Mouse (Mus musculus) CH12.LX (cell line): ENCODE measurements at regions not wholly inside any gene's neighbourhood (a gene's known extent, or its start where the extent isn't known, plus 50 kb on each side); places are given as distances from the start of the nearest gene placed in this dataset.

Source experiments
- DNase-seq: peaks from one replicate; pipeline ENCODE4 v3.0.0-alpha.2; 2013; ENCODE audit errors: extremely low read depth
- H3K27ac ChIP-seq: 2 replicates; pipeline ENCODE4 v1.5.1; 2012; ENCODE audit warnings: low read depth, mild to moderate bottlenecking, control low read depth, moderate library complexity; ENCODE audit not compliant: insufficient read depth
- H3K27me3 ChIP-seq: replicated peaks from 2 replicates; pipeline ENCODE3; 2012; ENCODE audit warnings: inconsistent platforms
- H3K36me3 ChIP-seq, 2 experiments: replicated peaks in 1 of 2; 2 replicates each; pipeline versions ENCODE3 to v1.6.1; 2012; ENCODE audit warnings: inconsistent platforms in 1 of 2, low read length in 1 of 2, mild to moderate bottlenecking in 1 of 2, mixed read lengths in 1 of 2, moderate library complexity in 1 of 2; ENCODE audit not compliant: control insufficient read depth in 1 of 2, insufficient read depth in 1 of 2
- H3K4me1 ChIP-seq, 2 experiments: 2 replicates each; pipeline ENCODE4 v1.6.1; 2012; ENCODE audit warnings: inconsistent platforms in 1 of 2, moderate library complexity in 1 of 2; ENCODE audit not compliant: insufficient read depth in 2 of 2, control insufficient read depth in 1 of 2
- H3K4me2 ChIP-seq: 2 replicates; pipeline ENCODE4 v1.6.1; 2012; ENCODE audit warnings: low read depth, mild to moderate bottlenecking, control low read depth; ENCODE audit not compliant: poor library complexity, insufficient read depth, severe bottlenecking
- H3K4me3 ChIP-seq, 3 experiments: fragments of 150-350 bp in 1 of 3; sonication (generic) in 1 of 3; replicated peaks in 1 of 3; 2 replicates each; pipeline versions ENCODE3 to v1.5.1; 2011 to 2012; ENCODE audit warnings: low read depth in 2 of 3, low read length in 2 of 3, mild to moderate bottlenecking in 2 of 3, moderate library complexity in 2 of 3, control low read depth in 1 of 3, improper control_type of control experiment in 1 of 3, inconsistent platforms in 1 of 3, mixed read lengths in 1 of 3; ENCODE audit not compliant: poor library complexity in 1 of 3
- H3K79me2 ChIP-seq: replicated peaks from 2 replicates; pipeline ENCODE4 v1.6.1; 2012; ENCODE audit warnings: mild to moderate bottlenecking, moderate library complexity; ENCODE audit not compliant: control insufficient read depth, poor library complexity, insufficient read depth, severe bottlenecking; ENCODE audit errors: extremely low read depth
- H3K9ac ChIP-seq: 2 replicates; pipeline ENCODE4 v1.6.1; 2012; ENCODE audit warnings: low read depth, mild to moderate bottlenecking, control low read depth, moderate library complexity; ENCODE audit not compliant: insufficient read depth
- H3K9me3 ChIP-seq: replicated peaks from 2 replicates; pipeline ENCODE3; 2012; ENCODE audit warnings: low read length, inconsistent platforms, mixed read lengths
- BHLHE40 ChIP-seq: IDR thresholded peaks from 2 replicates; pipeline ENCODE4 v1.6.1; 2011; ENCODE audit warnings: mild to moderate bottlenecking, low read depth, low read length, improper control_type of control experiment
- E2F4 ChIP-seq: IDR thresholded peaks from 2 replicates; pipeline ENCODE4 v1.6.1; 2011; ENCODE audit warnings: low read depth, low read length, improper control_type of control experiment; ENCODE audit not compliant: insufficient replicate concordance
- EP300 ChIP-seq: IDR thresholded peaks from 2 replicates; pipeline ENCODE4 v1.6.1; 2011; ENCODE audit warnings: low read length, improper control_type of control experiment
- IRF4 ChIP-seq: IDR thresholded peaks from 2 replicates; pipeline ENCODE4 v1.6.1; 2014; ENCODE audit warnings: low read depth, mild to moderate bottlenecking, inconsistent platforms, low read length, improper control_type of control experiment
- JUN ChIP-seq: IDR thresholded peaks from 2 replicates; pipeline ENCODE4 v1.6.1; 2011; ENCODE audit warnings: low read depth, mild to moderate bottlenecking, low read length, improper control_type of control experiment, moderate library complexity; ENCODE audit not compliant: insufficient read depth
- MAFK ChIP-seq: IDR thresholded peaks from 2 replicates; pipeline ENCODE4 v1.6.1; 2011; ENCODE audit warnings: low read length, improper control_type of control experiment; ENCODE audit not compliant: insufficient replicate concordance
- MAX ChIP-seq: IDR thresholded peaks from 2 replicates; pipeline ENCODE4 v1.6.1; 2011; ENCODE audit warnings: low read length, improper control_type of control experiment
- MEF2A ChIP-seq: IDR thresholded peaks from 2 replicates; pipeline ENCODE4 v1.6.1; 2014; ENCODE audit warnings: low read depth, mild to moderate bottlenecking, inconsistent platforms, low read length, improper control_type of control experiment, borderline replicate concordance
- MXI1 ChIP-seq: IDR thresholded peaks from 2 replicates; pipeline ENCODE4 v1.6.1; 2011; ENCODE audit warnings: mild to moderate bottlenecking, low read depth, low read length, improper control_type of control experiment
- MYC ChIP-seq: IDR thresholded peaks from 2 replicates; pipeline ENCODE4 v1.6.1; 2011; ENCODE audit warnings: low read depth, mild to moderate bottlenecking, improper control_type of control experiment, low read length
- NRF1 ChIP-seq: IDR thresholded peaks from 2 replicates; pipeline ENCODE4 v1.6.1; 2014; ENCODE audit warnings: low read depth, mild to moderate bottlenecking, inconsistent platforms, low read length, improper control_type of control experiment, moderate library complexity
- PAX5 ChIP-seq: IDR thresholded peaks from 2 replicates; pipeline ENCODE4 v1.6.1; 2012; ENCODE audit warnings: low read length, inconsistent platforms, mixed read lengths
- POLR2A ChIP-seq: IDR thresholded peaks from 2 replicates; pipeline ENCODE4 v1.6.1; 2011; ENCODE audit warnings: low read depth, mild to moderate bottlenecking, improper control_type of control experiment, low read length
- POLR2AphosphoS2 ChIP-seq: IDR thresholded peaks from 2 replicates; pipeline ENCODE4 v1.6.1; 2011; ENCODE audit warnings: low read depth, low read length, improper control_type of control experiment
- RAD21 ChIP-seq: IDR thresholded peaks from 2 replicates; pipeline ENCODE4 v1.6.1; 2011; ENCODE audit warnings: low read depth, mild to moderate bottlenecking, low read length, improper control_type of control experiment, moderate library complexity
- UBTF ChIP-seq: IDR thresholded peaks from 2 replicates; pipeline ENCODE4 v1.6.1; 2012; ENCODE audit warnings: low read depth, mild to moderate bottlenecking, inconsistent platforms, low read length, improper control_type of control experiment, moderate library complexity
- USF2 ChIP-seq: conservative IDR thresholded peaks from 2 replicates; pipeline ENCODE4 v1.6.1; 2011; ENCODE audit warnings: low read depth, low read length, improper control_type of control experiment
- ZKSCAN1 ChIP-seq: IDR thresholded peaks from 2 replicates; pipeline ENCODE4 v1.6.1; 2012; ENCODE audit warnings: low read depth, inconsistent platforms, low read length, improper control_type of control experiment, borderline replicate concordance
- dilution Hi-C: fragments of 300-500 bp; cut with MboI; formaldehyde crosslinking; loops from 2 replicates; pipeline ENCODE4 v1.14.3; 2020; ENCODE audit warnings: low sequenced_read_pairs; ENCODE audit not compliant: extremely low pct_unique_long_range_greater_than_20kb, extremely low pct_ligation_motif_present
- in situ Hi-C: fragments of 300-500 bp; cut with MboI; formaldehyde crosslinking; loops from 3 replicates; pipeline ENCODE4 v1.14.3; 2019; ENCODE audit warnings: low sequenced_read_pairs, low pct_ligation_motif_present, low pct_unique_long_range_greater_than_20kb, mixed read lengths

GRCm38 (mm10) chr8:49395029-49395428, 551.3 kb upstream of the Tenm3 start:
- no peak overlapping the region for H3K4me3 ChIP-seq
- in situ Hi-C loops = no loop called here
- no peak for DNase-seq
- H3K9me3 ChIP-seq = peaks cover 34% of the 10 kb centered on the region
- no peaks in the 10 kb centered on the region for H3K27me3 ChIP-seq
- no peak overlapping the region for H3K27ac ChIP-seq
- no peak overlapping the region for H3K9ac ChIP-seq
- dilution Hi-C loops = no loop called here
- no peaks in the 10 kb centered on the region for H3K4me1 ChIP-seq
- no peak overlapping the region for H3K4me2 ChIP-seq
- H3K36me3 ChIP-seq = no peaks in the 10 kb centered on the region
- TF ChIP-seq MAFK (no peak), NRF1 (no peak), MAX (no peak), MXI1 (no peak), PAX5 (no peak), POLR2A (no peak), UBTF (no peak), IRF4 (no peak), MEF2A (no peak), EP300 (no peak), JUN (no peak), MYC (no peak), POLR2AphosphoS2 (no peak)
- no peaks in the 10 kb centered on the region for H3K79me2 ChIP-seq

- Histone ChIP-seq H3K27me3 (no peaks in the 10 kb centered on the region), H3K36me3 (no peaks in the 10 kb centered on the region), H3K9ac (no peak overlapping the region), H3K9me3 (peaks cover 35% of the 10 kb centered on the region), H3K27ac (no peak overlapping the region), H3K4me2 (no peak overlapping the region), H3K79me2 (no peaks in the 10 kb centered on the region), H3K4me3 (no peak overlapping the region), H3K4me1 (no peaks in the 10 kb centered on the region)
- in situ Hi-C loops (no loop called here), dilution Hi-C loops (no loop called here)
- DNase-seq = no peak
- TF ChIP-seq ZKSCAN1 = no peak
- no peak for TF ChIP-seq MEF2A
- no peak for TF ChIP-seq BHLHE40
- TF ChIP-seq PAX5 = no peak
- TF ChIP-seq RAD21 = no peak
- no peak for TF ChIP-seq E2F4
- no peak for TF ChIP-seq USF2
- TF ChIP-seq MYC = no peak
Measured at GRCm38 (mm10) chr8:49389525-49389924, 545.8 kb upstream of the Tenm3 start.
